Mouse (Mus musculus) liver, embryonic 14.5 days (tissue): ENCODE data around the gene Snrnp40. TPM values are rescaled to one million over a fixed set of nuclear protein-coding genes. Genes with fewer than 3 reads are reported as not detected.
A peak's percentile ranks its signal among the peaks of the same experiment; 100 is the strongest.

ENCODE experiments used
- ATAC-seq: fragments of 200-750 bp; cut with Nextera tagmentation; 2 replicates; pipeline ENCODE4 v1.8.0; 2017; ENCODE audit warnings: moderate number of reproducible peaks, mild to moderate bottlenecking, moderate library complexity; ENCODE audit not compliant: insufficient read depth
- DNase-seq, 3 experiments: peaks; one replicate each; pipeline ENCODE4 v3.0.0-alpha.2; 2012 to 2013; ENCODE audit warnings: low read depth in 3 of 3, low spot score in 3 of 3
- H3K27ac ChIP-seq: fragments of 300-500 bp; sonication (generic); 2 replicates; pipeline ENCODE4 v1.5.1; 2014; ENCODE audit warnings: moderate library complexity, mild to moderate bottlenecking, control low read depth, inconsistent platforms
- H3K27me3 ChIP-seq: fragments of 300-500 bp; sonication (generic); 2 replicates; pipeline ENCODE4 v1.6.1; 2014; ENCODE audit warnings: mild to moderate bottlenecking, low read length, moderate library complexity; ENCODE audit not compliant: control insufficient read depth, insufficient read depth
- H3K36me3 ChIP-seq: fragments of 300-500 bp; sonication (generic); replicated peaks from 2 replicates; pipeline ENCODE4 v1.6.1; 2014; ENCODE audit warnings: low read depth; ENCODE audit not compliant: control insufficient read depth, insufficient read depth
- H3K4me1 ChIP-seq, 2 experiments: fragments of 200-500 bp in 1 of 2; fragments of 300-500 bp in 1 of 2; sonication (generic) in 1 of 2; replicated peaks; 2 replicates each; pipeline ENCODE4 v1.6.1; 2012 to 2014; ENCODE audit warnings: antibody characterized with exemption in 1 of 2, inconsistent platforms in 1 of 2, low read length in 1 of 2; ENCODE audit not compliant: control insufficient read depth in 2 of 2, insufficient read depth in 2 of 2
- H3K4me2 ChIP-seq: fragments of 300-500 bp; sonication (generic); 2 replicates; pipeline ENCODE4 v1.6.1; 2014; ENCODE audit warnings: low read depth, mild to moderate bottlenecking, control low read depth, moderate library complexity
- H3K4me3 ChIP-seq, 2 experiments: fragments of 200-500 bp in 1 of 2; fragments of 300-500 bp in 1 of 2; sonication (generic) in 1 of 2; 2 replicates each; pipeline ENCODE4 v1.5.1; 2012 to 2014; ENCODE audit warnings: low read depth in 2 of 2, low read length in 2 of 2, mild to moderate bottlenecking in 2 of 2, control low read depth in 1 of 2, inconsistent platforms in 1 of 2, moderate library complexity in 1 of 2; ENCODE audit not compliant: insufficient read depth in 1 of 2
- H3K9ac ChIP-seq: fragments of 300-500 bp; sonication (generic); replicated peaks from 2 replicates; pipeline ENCODE4 v1.6.1; 2014; ENCODE audit warnings: mild to moderate bottlenecking, control low read depth, moderate library complexity
- H3K9me3 ChIP-seq: fragments of 300-500 bp; sonication (generic); 2 replicates; pipeline ENCODE4 v1.6.1; 2016; ENCODE audit warnings: low read length, mixed read lengths; ENCODE audit not compliant: control insufficient read depth
- CTCF ChIP-seq: IDR thresholded peaks from 2 replicates; pipeline ENCODE4 v1.5.1; 2016; ENCODE audit warnings: antibody characterized with exemption, low read depth, control low read depth
- EP300 ChIP-seq: IDR thresholded peaks from 2 replicates; pipeline ENCODE4 v1.6.1; 2016; ENCODE audit warnings: antibody characterized with exemption, low read depth
- WGBS: fragments of 180-500 bp; shearing (Covaris S2); extraction: QIAGEN DNeasy Blood & Tissue Kit; methylation state at CpG from one replicate; pipeline ENCODE4 v1.1.7; 2014; ENCODE audit not compliant: insufficient replicate concordance; 5-methylcytosine and 5-hydroxymethylcytosine counted together
- polyA plus RNA-seq, 2 experiments: library from polyadenylated mRNA; depleted of rRNA in 1 of 2; stranded (reverse) in 1 of 2; unstranded in 1 of 2; fragments of >200 nt; fragmentation: Nextera tagmentation in 1 of 2; extraction: Ambion mirVana in 1 of 2; gene quantifications; 2 replicates each; pipeline versions ENCODE4 v1.2.1 to v1.2.3; 2012 to 2014

Snrnp40 gene
- polyA plus RNA-seq, 2 experiments, result 50.3 to 74.6 TPM

GRCm38 (mm10) chr4:130323607-130324006, 36.3 kb upstream of the Snrnp40 start:
- Histone ChIP-seq H3K9ac (no peak overlapping the region), H3K4me2 (no peak overlapping the region), H3K9me3 (no peaks in the 10 kb centered on the region), H3K36me3 (peaks cover 10% of the 10 kb centered on the region), H3K27me3 (no peaks in the 10 kb centered on the region), H3K4me1 (peaks cover 6 to 8% of the 10 kb centered on the region in 2 experiments; a peak in 3 of 4 replicates), H3K4me3 (no peak overlapping the region), H3K27ac (no peak overlapping the region)
- 77% methylated on average over 5 of the region's 5 CpGs for WGBS
- DNase-seq, result no peak
- ATAC-seq, result no peak
- TF ChIP-seq CTCF, result no peak
- no peak for TF ChIP-seq EP300

GRCm38 (mm10) chr4:130325446-130325845, 34.5 kb upstream of the Snrnp40 start:
- Histone ChIP-seq H3K9me3 (no peaks in the 10 kb centered on the region), H3K4me3 (no peak overlapping the region), H3K4me2 (no peak overlapping the region), H3K9ac (no peak overlapping the region), H3K27ac (no peak overlapping the region), H3K27me3 (no peaks in the 10 kb centered on the region), H3K4me1 (peaks cover 6 to 8% of the 10 kb centered on the region in 2 experiments; a peak in 3 of 4 replicates), H3K36me3 (peaks cover 10% of the 10 kb centered on the region)
- TF ChIP-seq CTCF (no peak; the same call in 1 of the 2 replicates), EP300 (no peak)
- DNase-seq (no peak), ATAC-seq (no peak)
- 86% methylated on average over 2 of the region's 2 CpGs for WGBS

DNA sequence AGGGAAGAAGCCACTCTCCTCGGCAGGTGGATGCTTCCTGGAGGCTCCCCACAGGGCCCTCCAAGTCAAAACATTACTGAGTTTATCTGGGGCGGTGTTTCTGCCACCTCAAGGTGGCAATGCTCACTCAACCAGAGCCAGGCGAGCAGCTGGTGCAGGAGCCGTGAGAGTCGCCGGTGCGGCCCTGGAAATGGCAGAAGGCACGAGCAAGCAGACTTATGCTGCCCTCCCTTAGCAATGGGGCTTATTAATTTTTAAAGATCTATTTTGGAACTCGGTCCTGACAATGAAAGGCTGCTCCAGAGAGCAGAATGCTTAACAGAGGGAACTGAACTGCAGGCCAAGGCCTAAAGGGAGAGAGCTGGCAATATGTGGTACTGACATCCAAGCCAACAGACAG, 32.6 kb upstream of the Snrnp40 start:
- Histone ChIP-seq H3K27ac (no peak overlapping the region), H3K4me2 (no peak overlapping the region), H3K4me3 (no peak overlapping the region), H3K9ac (no peak overlapping the region), H3K27me3 (no peaks in the 10 kb centered on the region), H3K9me3 (no peaks in the 10 kb centered on the region), H3K36me3 (peaks cover 10% of the 10 kb centered on the region), H3K4me1 (no peaks in the 10 kb centered on the region)
- ATAC-seq (no peak), DNase-seq (no peak)
- WGBS, result 83% methylated on average over 9 of the region's 9 CpGs
- TF ChIP-seq EP300, result no peak
- no peak for TF ChIP-seq CTCF

DNA sequence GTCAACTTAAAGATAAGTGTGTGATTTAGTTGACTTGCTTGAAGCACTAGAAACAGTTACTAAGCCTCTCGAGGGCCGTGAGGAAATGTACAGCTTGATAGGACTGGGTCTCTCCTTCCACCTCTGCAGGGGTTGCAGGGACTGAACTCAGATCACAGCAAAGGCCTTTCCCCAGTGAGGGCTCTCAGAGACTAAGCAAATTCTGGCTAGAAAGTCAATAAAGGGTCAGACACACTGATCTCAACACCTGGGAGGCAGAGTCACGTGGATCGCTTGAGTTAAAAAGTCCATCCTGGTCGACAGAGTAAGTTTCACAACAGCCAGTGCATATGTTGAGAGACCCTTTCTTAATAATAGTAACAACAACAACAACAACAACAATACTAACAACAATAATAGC, 24.1 kb upstream of the Snrnp40 start:
- DNase-seq (no peak), ATAC-seq (0 out of 2 replicates have a peak, but pooled peaks have one; percentile 26)
- H3K36me3 ChIP-seq, result peaks cover 4% of the 10 kb centered on the region
- no peak overlapping the region for H3K4me3 ChIP-seq
- no peak overlapping the region for H3K9ac ChIP-seq
- no peaks in the 10 kb centered on the region; a peak in 1 of 4 replicates for H3K4me1 ChIP-seq
- H3K27me3 ChIP-seq, result no peaks in the 10 kb centered on the region
- TF ChIP-seq CTCF (no peak), EP300 (no peak)
- H3K9me3 ChIP-seq, result no peaks in the 10 kb centered on the region
- WGBS, result 70% methylated on average over 5 of the region's 5 CpGs
- H3K4me2 ChIP-seq, result no peak overlapping the region
- H3K27ac ChIP-seq, result no peak overlapping the region

DNA sequence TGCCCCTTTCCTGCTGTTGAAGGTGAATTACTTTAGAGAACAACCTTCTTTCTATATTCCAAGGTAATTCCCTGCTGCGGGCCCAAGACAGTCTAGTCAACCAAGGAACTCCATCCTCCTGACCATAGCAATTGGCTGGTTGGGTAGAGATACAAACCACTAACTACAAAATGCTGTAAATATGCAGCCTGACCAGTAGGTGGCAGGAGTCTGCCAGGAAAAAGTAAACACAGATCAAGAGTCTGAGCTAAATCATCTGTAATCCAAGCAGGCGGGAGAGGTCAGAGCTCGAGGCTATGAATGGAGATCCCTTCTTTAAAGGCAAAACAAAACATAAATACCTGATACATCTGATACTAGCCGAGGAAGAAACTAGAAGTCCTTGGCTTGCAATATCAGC, 18.2 kb upstream of the Snrnp40 start:
- H3K4me1 ChIP-seq, result no peaks in the 10 kb centered on the region; a peak in 1 of 4 replicates
- no peak for TF ChIP-seq EP300
- peak; percentile 83 for TF ChIP-seq CTCF
- H3K27me3 ChIP-seq, result no peaks in the 10 kb centered on the region
- peak; percentile 37 to 42 (median 40) for DNase-seq
- no peak overlapping the region for H3K4me3 ChIP-seq
- 22% methylated on average over 4 of the region's 4 CpGs for WGBS
- H3K9me3 ChIP-seq, result no peaks in the 10 kb centered on the region
- no peak overlapping the region for H3K9ac ChIP-seq
- H3K36me3 ChIP-seq, result peaks cover 4% of the 10 kb centered on the region
- no peak overlapping the region for H3K27ac ChIP-seq
- ATAC-seq, result no peak
- H3K4me2 ChIP-seq, result no peak overlapping the region
